In genomic region chr8:87753636-87754035, GRCm38 (mm10) we compare ENCODE assay signal across 16 mouse cellular contexts.
DNase-seq lines count a peak whose midpoint lies in the region; ATAC-seq lines count a peak whose summit lies in the region.
"Had no signal": no experiment of that assay in that cellular context is flagged by ENCODE, and none has a peak within 500 bp of the region (broad histone marks: within the 10 kb centered on the region; RNA-seq: fewer than 3 reads in every experiment).

No protein-coding gene starts in this region.

- H3K9me3 ChIP-seq in midbrain, embryonic 14.5 days (ENCODE audit: control insufficient read depth, low read length) = no peaks in the 10 kb centered on the region
- no peaks in the 10 kb centered on the region for H3K9me3 ChIP-seq in midbrain, embryonic 15.5 days
- no peaks in the 10 kb centered on the region for H3K9me3 ChIP-seq in limb, embryonic 11.5 days (ENCODE audit: control insufficient read depth, low read length)
- H3K9me3 ChIP-seq: heart, embryonic 15.5 days; kidney, embryonic 15.5 days had no signal

- H3K4me2 ChIP-seq in midbrain, embryonic 14.5 days (ENCODE audit: low read length) = no peak overlapping the region
- no peak overlapping the region for H3K4me2 ChIP-seq in midbrain, embryonic 15.5 days
- H3K4me2 ChIP-seq in limb, embryonic 11.5 days (ENCODE audit: low read depth, severe bottlenecking) = no peak overlapping the region
- H3K4me2 ChIP-seq: heart, embryonic 15.5 days; kidney, embryonic 15.5 days; liver, embryonic 11.5 days; lung, embryonic 14.5 days had no signal

- H3K4me1 ChIP-seq in midbrain, embryonic 14.5 days (ENCODE audit: control insufficient read depth, insufficient read depth, low read length) = peaks cover 31% of the 10 kb centered on the region
- H3K4me1 ChIP-seq in midbrain, embryonic 15.5 days = peaks cover 33% of the 10 kb centered on the region
- peaks cover 24% of the 10 kb centered on the region for H3K4me1 ChIP-seq in limb, embryonic 11.5 days (ENCODE audit: control insufficient read depth, insufficient read depth, low read length)

- no peak overlapping the region for H3K4me3 ChIP-seq in midbrain, embryonic 14.5 days (replicated peaks; ENCODE audit: low read depth, low read length)
- no peak overlapping the region for H3K4me3 ChIP-seq in midbrain, embryonic 15.5 days
- no peak overlapping the region for H3K4me3 ChIP-seq in limb, embryonic 11.5 days (ENCODE audit: low read depth, low read length)
- H3K4me3 ChIP-seq: heart, embryonic 15.5 days; kidney, embryonic 15.5 days had no signal

- H3K27ac ChIP-seq in midbrain, embryonic 14.5 days (replicated peaks; ENCODE audit: low read depth, low read length) = 0 out of 2 replicates have a peak overlapping the region, but pooled peaks have one; percentile 20
- H3K27ac ChIP-seq in midbrain, embryonic 15.5 days = no peak overlapping the region
- peak overlapping the region; percentile 18; the same call in 1 of the 2 replicates for H3K27ac ChIP-seq in limb, embryonic 11.5 days (replicated peaks; ENCODE audit: low read depth, low read length)
- H3K27ac ChIP-seq: heart, embryonic 15.5 days; kidney, embryonic 15.5 days had no signal

- DNase-seq in adrenal gland, adult 2 months = peak; percentile 65
- no peak for DNase-seq in adrenal gland, adult 18-20 months (ENCODE audit: low spot score in 2 of 2)
- no peak for DNase-seq in midbrain, embryonic 14.5 days
- peak; percentile 38 for DNase-seq in adrenal gland, adult 8-10 months
- DNase-seq in limb, embryonic 11.5 days (ENCODE audit: low spot score) = no peak
- DNase-seq in thymus, adult 18-20 months = no peak
- DNase-seq in spleen, adult 12 weeks (ENCODE audit: low spot score) = no peak
- DNase-seq: heart, adult 11 months; layer of hippocampus, adult 9-11 months; right cerebral cortex, postnatal 14 days had no signal

- H3K36me3 ChIP-seq in midbrain, embryonic 14.5 days (ENCODE audit: control insufficient read depth, insufficient read depth, low read length) = no peaks in the 10 kb centered on the region
- no peaks in the 10 kb centered on the region for H3K36me3 ChIP-seq in midbrain, embryonic 15.5 days (replicated peaks)
- no peaks in the 10 kb centered on the region for H3K36me3 ChIP-seq in limb, embryonic 11.5 days (ENCODE audit: control insufficient read depth, insufficient read depth, low read length)
- H3K36me3 ChIP-seq: heart, embryonic 15.5 days; kidney, embryonic 15.5 days had no signal

- H3K27me3 ChIP-seq in midbrain, embryonic 14.5 days (ENCODE audit: control insufficient read depth, insufficient read depth, low read length) = no peaks in the 10 kb centered on the region
- H3K27me3 ChIP-seq in midbrain, embryonic 15.5 days (replicated peaks) = no peaks in the 10 kb centered on the region
- no peaks in the 10 kb centered on the region for H3K27me3 ChIP-seq in limb, embryonic 11.5 days (ENCODE audit: control insufficient read depth, insufficient read depth, low read length)
- H3K27me3 ChIP-seq: heart, embryonic 15.5 days; kidney, embryonic 15.5 days had no signal

- H3K9ac ChIP-seq in midbrain, embryonic 14.5 days (replicated peaks; ENCODE audit: low read length) = no peak overlapping the region
- no peak overlapping the region for H3K9ac ChIP-seq in midbrain, embryonic 15.5 days
- no peak overlapping the region for H3K9ac ChIP-seq in limb, embryonic 11.5 days (ENCODE audit: low read length)
- H3K9ac ChIP-seq: heart, embryonic 15.5 days; kidney, embryonic 15.5 days; lung, embryonic 14.5 days had no signal

- ATAC-seq in midbrain, embryonic 14.5 days (ENCODE audit: low FRiP score, low TSS enrichment) = no peak
- ATAC-seq in midbrain, embryonic 15.5 days (replicated peaks) = no peak
- ATAC-seq in limb, embryonic 11.5 days (ENCODE audit: insufficient number of reproducible peaks, low FRiP score, low TSS enrichment, low read depth) = no peak
- ATAC-seq: forebrain, embryonic 16.5 days had no signal

- WGBS in midbrain, embryonic 14.5 days = 79% methylated on average over 2 of the region's 2 CpGs
- 70% methylated on average over 2 of the region's 2 CpGs for WGBS in midbrain, embryonic 15.5 days
- WGBS in limb, embryonic 11.5 days = 70% methylated on average over 2 of the region's 2 CpGs

Comparison
In these comparisons a context has a peak if more than half of its experiments do, and no peak if none do; other contexts are left out.
1. DNase-seq: peak in adrenal gland, adult 2 months (single experiment) and adrenal gland, adult 8-10 months (single experiment); none in adrenal gland, adult 18-20 months (0 of 2), midbrain, embryonic 14.5 days (single experiment), limb, embryonic 11.5 days (single experiment), thymus, adult 18-20 months (0 of 2) and spleen, adult 12 weeks (single experiment).